Mouse (Mus musculus) thymus, adult 2 months (tissue): ENCODE measurements around the gene Cnr2.

Experiments used
- CTCF ChIP-seq: fragments of 200-500 bp; IDR thresholded peaks from 2 replicates; pipeline ENCODE4 v1.5.1; 2012; ENCODE audit warnings: mild to moderate bottlenecking, control low read depth, low read length, moderate library complexity, borderline replicate concordance; ENCODE audit not compliant: control insufficient read depth, poor library complexity, insufficient read depth; ENCODE audit errors: extremely low read depth
- POLR2A ChIP-seq: fragments of 200-500 bp; IDR thresholded peaks from 2 replicates; pipeline ENCODE4 v1.6.1; 2012; ENCODE audit warnings: mild to moderate bottlenecking, low read length, control low read depth, moderate library complexity; ENCODE audit not compliant: control insufficient read depth, poor library complexity, insufficient read depth; ENCODE audit errors: extremely low read depth

DNA sequence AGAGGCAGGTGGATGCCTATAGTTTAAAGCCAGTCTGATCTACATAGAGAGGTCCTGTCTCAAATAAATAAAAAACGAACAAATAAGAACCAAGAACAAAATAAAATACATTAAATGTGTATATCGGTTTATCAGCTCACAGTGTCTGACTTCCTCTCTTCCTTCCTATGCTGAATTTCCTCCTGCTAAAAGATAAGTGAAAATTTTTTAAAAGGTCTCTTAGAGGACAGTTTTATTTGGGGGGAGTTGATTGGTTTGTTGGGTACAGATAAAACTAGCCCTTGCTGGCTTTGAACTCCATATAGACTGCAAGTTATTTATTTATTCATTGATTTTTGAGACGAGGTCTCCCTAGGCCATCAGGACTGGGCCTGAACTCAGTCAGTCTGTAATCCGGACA is 18.2 kb downstream of the Cnr2 start:
- TF ChIP-seq CTCF (no peak), POLR2A (no peak)
